Mouse (Mus musculus) CH12.LX (cell line): ENCODE measurements around the gene Parp4.

Experiments used
- CTCF ChIP-seq, 2 experiments: IDR thresholded peaks in 1 of 2; conservative IDR thresholded peaks in 1 of 2; 2 replicates each; pipeline ENCODE4 v1.5.1; 2011 to 2012; ENCODE audit warnings: low read depth in 2 of 2, low read length in 2 of 2, improper control_type of control experiment in 1 of 2, inconsistent platforms in 1 of 2, mild to moderate bottlenecking in 1 of 2, moderate library complexity in 1 of 2
- EP300 ChIP-seq: IDR thresholded peaks from 2 replicates; pipeline ENCODE4 v1.6.1; 2011; ENCODE audit warnings: low read length, improper control_type of control experiment
- GABPA ChIP-seq: IDR thresholded peaks from 2 replicates; pipeline ENCODE4 v1.6.1; 2012; ENCODE audit warnings: low read depth, low read length, improper control_type of control experiment, inconsistent platforms; ENCODE audit not compliant: insufficient replicate concordance
- IRF4 ChIP-seq: IDR thresholded peaks from 2 replicates; pipeline ENCODE4 v1.6.1; 2014; ENCODE audit warnings: low read depth, mild to moderate bottlenecking, inconsistent platforms, low read length, improper control_type of control experiment
- KAT2A ChIP-seq: IDR thresholded peaks from 2 replicates; pipeline ENCODE4 v1.6.1; 2012; ENCODE audit warnings: low read length, improper control_type of control experiment, inconsistent platforms; ENCODE audit not compliant: insufficient replicate concordance
- MAFK ChIP-seq: IDR thresholded peaks from 2 replicates; pipeline ENCODE4 v1.6.1; 2011; ENCODE audit warnings: low read length, improper control_type of control experiment; ENCODE audit not compliant: insufficient replicate concordance
- MYC ChIP-seq: IDR thresholded peaks from 2 replicates; pipeline ENCODE4 v1.6.1; 2011; ENCODE audit warnings: low read depth, mild to moderate bottlenecking, improper control_type of control experiment, low read length
- NRF1 ChIP-seq: IDR thresholded peaks from 2 replicates; pipeline ENCODE4 v1.6.1; 2014; ENCODE audit warnings: low read depth, mild to moderate bottlenecking, inconsistent platforms, low read length, improper control_type of control experiment, moderate library complexity
- PAX5 ChIP-seq: IDR thresholded peaks from 2 replicates; pipeline ENCODE4 v1.6.1; 2012; ENCODE audit warnings: low read length, inconsistent platforms, mixed read lengths
- POLR2A ChIP-seq: IDR thresholded peaks from 2 replicates; pipeline ENCODE4 v1.6.1; 2011; ENCODE audit warnings: low read depth, mild to moderate bottlenecking, improper control_type of control experiment, low read length
- ZKSCAN1 ChIP-seq: IDR thresholded peaks from 2 replicates; pipeline ENCODE4 v1.6.1; 2012; ENCODE audit warnings: low read depth, inconsistent platforms, low read length, improper control_type of control experiment, borderline replicate concordance
- ZMIZ1 ChIP-seq: IDR thresholded peaks from 2 replicates; pipeline ENCODE4 v1.6.1; 2012; ENCODE audit warnings: low read depth, mild to moderate bottlenecking, inconsistent platforms, low read length, improper control_type of control experiment
- ZNF384 ChIP-seq: IDR thresholded peaks from 2 replicates; pipeline ENCODE4 v1.6.1; 2012; ENCODE audit warnings: low read depth, low read length, improper control_type of control experiment, inconsistent platforms

DNA sequence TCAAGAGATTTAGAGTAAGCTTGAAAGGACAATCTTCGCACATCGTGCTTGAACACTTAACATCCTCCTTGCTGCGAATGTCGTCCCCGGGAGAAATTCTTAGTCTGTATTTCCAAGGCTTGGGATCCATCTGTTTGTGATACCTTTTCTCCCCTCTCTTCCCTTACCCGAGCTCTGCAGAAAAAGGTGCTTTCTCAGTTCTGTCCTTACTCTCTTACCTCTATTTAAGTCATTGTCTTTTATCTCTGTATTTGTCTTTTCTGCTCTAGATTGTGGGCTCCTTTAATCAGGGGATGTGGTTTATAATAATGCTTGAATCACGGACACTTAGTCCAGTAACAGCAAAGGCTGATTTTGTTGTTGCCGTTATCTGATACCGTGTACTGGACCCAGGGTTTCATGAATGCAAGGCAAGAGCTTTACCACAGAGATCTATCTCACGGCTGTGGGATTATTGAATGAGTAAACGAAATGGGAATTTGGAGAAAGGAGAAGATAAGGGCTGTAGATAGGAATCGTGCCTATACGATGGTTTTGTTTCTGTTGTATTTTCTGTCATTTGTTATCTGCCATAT, 93.7 kb downstream of the Parp4 start:
- TF ChIP-seq EP300 = no peak
- TF ChIP-seq CTCF (conservative IDR thresholded peaks at IDR 0.05 in 1 of 2, IDR thresholded peaks at IDR 0.05 in 1 of 2; ENCODE audit: low read depth in 2 of 2, low read length in 2 of 2) = no peak
- TF ChIP-seq POLR2A = no peak
- TF ChIP-seq IRF4 = no peak
- no peak for TF ChIP-seq GABPA
- TF ChIP-seq KAT2A = no peak
- TF ChIP-seq ZKSCAN1 = no peak
- no peak for TF ChIP-seq ZMIZ1
- TF ChIP-seq PAX5 = no peak
- no peak for TF ChIP-seq ZNF384
- TF ChIP-seq MAFK = no peak
- TF ChIP-seq MYC = no peak
- no peak for TF ChIP-seq NRF1
